Mouse (Mus musculus): ENCODE measurements around the gene Ube2ql1. TPM values are rescaled to one million over a fixed set of nuclear protein-coding genes. Genes with fewer than 3 reads are reported as not detected.

The Ube2ql1 gene
- total and polyA plus RNA-seq, 3 experiments = not detected

GRCm38 (mm10) chr13:69751510-69751909 is 11.8 kb upstream of the Ube2ql1 start:
- TF ChIP-seq POLR2AphosphoS5 (IDR thresholded peaks at IDR 0.05; ENCODE audit: borderline replicate concordance, low read depth, low read length) = no peak
- no peak for TF ChIP-seq RCOR1 (IDR thresholded peaks at IDR 0.05; ENCODE audit: low read depth, low read length)
- TF ChIP-seq MYB (IDR thresholded peaks at IDR 0.05; ENCODE audit: low read depth, low read length) = no peak
- no peak for TF ChIP-seq MAFK (IDR thresholded peaks at IDR 0.05; ENCODE audit: borderline replicate concordance, low read depth, low read length)
- TF ChIP-seq ELF1 (IDR thresholded peaks at IDR 0.05; ENCODE audit: low read depth, low read length) = no peak
- no peak for TF ChIP-seq EP300 (IDR thresholded peaks at IDR 0.05; ENCODE audit: low read depth in 1 of 2, low read length in 2 of 2)
- no peak for TF ChIP-seq HCFC1 (IDR thresholded peaks at IDR 0.05; ENCODE audit: low read depth, low read length)
- TF ChIP-seq ETS1 (IDR thresholded peaks at IDR 0.05; ENCODE audit: low read depth, low read length) = no peak
- no peak for TF ChIP-seq JUND (IDR thresholded peaks at IDR 0.05; ENCODE audit: low read depth, low read length)
- TF ChIP-seq ZNF384 (IDR thresholded peaks at IDR 0.05; ENCODE audit: low read depth, low read length) = no peak
- no peak for TF ChIP-seq USF2 (IDR thresholded peaks at IDR 0.05; ENCODE audit: borderline replicate concordance in 1 of 2, insufficient read depth in 1 of 2, low read depth in 1 of 2, low read length in 2 of 2)
- TF ChIP-seq MAX (IDR thresholded peaks at IDR 0.05; ENCODE audit: low read length) = no peak
- TF ChIP-seq NRF1 (IDR thresholded peaks at IDR 0.05; ENCODE audit: insufficient read depth, low read depth, low read length, poor library complexity, severe bottlenecking) = no peak
- no peaks in the 10 kb centered on the region for H3K36me3 ChIP-seq (ENCODE audit: control insufficient read depth in 1 of 2, insufficient read depth in 2 of 2, low read length in 2 of 2)
- H3K4me1 ChIP-seq (ENCODE audit: control insufficient read depth in 1 of 2, insufficient read depth in 2 of 2, low read length in 2 of 2) = no peaks in the 10 kb centered on the region
- H3K27me3 ChIP-seq (ENCODE audit: control insufficient read depth in 1 of 2, insufficient read depth in 2 of 2, low read length in 2 of 2) = no peaks in the 10 kb centered on the region; a peak in 1 of 4 replicates
- H3K27ac ChIP-seq (ENCODE audit: control insufficient read depth, low read depth, low read length) = no peak overlapping the region
- DNase-seq (ENCODE audit: low read depth, low spot score) = no peak
- no peaks in the 10 kb centered on the region for H3K79me2 ChIP-seq (ENCODE audit: control insufficient read depth, insufficient read depth, low read length, poor library complexity)
- no peak overlapping the region for H3K9ac ChIP-seq (ENCODE audit: control insufficient read depth, low read depth, low read length, poor library complexity, severe bottlenecking)
- H3K9me3 ChIP-seq (replicated peaks; ENCODE audit: insufficient read depth, low read length) = no peaks in the 10 kb centered on the region
- no peak overlapping the region for H3K4me3 ChIP-seq (ENCODE audit: control insufficient read depth in 1 of 2, insufficient read depth in 1 of 2, low read depth in 2 of 2, low read length in 2 of 2)

GRCm38 (mm10) chr13:69748756-69749155 is 9.1 kb upstream of the Ube2ql1 start:
- Histone ChIP-seq H3K27me3 (ENCODE audit: control insufficient read depth in 1 of 2, insufficient read depth in 2 of 2, low read length in 2 of 2) (no peaks in the 10 kb centered on the region; a peak in 1 of 4 replicates), H3K36me3 (ENCODE audit: control insufficient read depth in 1 of 2, insufficient read depth in 2 of 2, low read length in 2 of 2) (no peaks in the 10 kb centered on the region), H3K9ac (ENCODE audit: control insufficient read depth, low read depth, low read length, poor library complexity, severe bottlenecking) (no peak overlapping the region), H3K4me3 (ENCODE audit: control insufficient read depth in 1 of 2, insufficient read depth in 1 of 2, low read depth in 2 of 2, low read length in 2 of 2) (no peak overlapping the region), H3K79me2 (ENCODE audit: control insufficient read depth, insufficient read depth, low read length, poor library complexity) (no peaks in the 10 kb centered on the region), H3K27ac (ENCODE audit: control insufficient read depth, low read depth, low read length) (no peak overlapping the region), H3K4me1 (ENCODE audit: control insufficient read depth in 1 of 2, insufficient read depth in 2 of 2, low read length in 2 of 2) (no peaks in the 10 kb centered on the region), H3K9me3 (replicated peaks; ENCODE audit: insufficient read depth, low read length) (no peaks in the 10 kb centered on the region)
- DNase-seq (ENCODE audit: low read depth, low spot score) = no peak
- TF ChIP-seq HCFC1 (IDR thresholded peaks at IDR 0.05; ENCODE audit: low read depth, low read length) = no peak
- no peak for TF ChIP-seq CTCF (IDR thresholded peaks at IDR 0.05 in 2 of 3, conservative IDR thresholded peaks at IDR 0.05 in 1 of 3; ENCODE audit: control insufficient read depth in 1 of 3, insufficient read depth in 1 of 3, low read depth in 2 of 3, low read length in 3 of 3, poor library complexity in 1 of 3, severe bottlenecking in 1 of 3)
- TF ChIP-seq GABPA (IDR thresholded peaks at IDR 0.05; ENCODE audit: low read depth, low read length) = no peak
- TF ChIP-seq MAX (IDR thresholded peaks at IDR 0.05; ENCODE audit: low read length) = no peak
- TF ChIP-seq GATA1 (IDR thresholded peaks at IDR 0.05; ENCODE audit: low read depth, low read length) = no peak
- no peak for TF ChIP-seq POLR2AphosphoS2 (IDR thresholded peaks at IDR 0.05; ENCODE audit: low read length)
- TF ChIP-seq MYC (IDR thresholded peaks at IDR 0.05; ENCODE audit: low read depth, low read length) = no peak
- TF ChIP-seq USF2 (IDR thresholded peaks at IDR 0.05; ENCODE audit: borderline replicate concordance in 1 of 2, insufficient read depth in 1 of 2, low read depth in 1 of 2, low read length in 2 of 2) = no peak
- no peak for TF ChIP-seq ZNF384 (IDR thresholded peaks at IDR 0.05; ENCODE audit: low read depth, low read length)
- TF ChIP-seq ZMIZ1 (IDR thresholded peaks at IDR 0.05; ENCODE audit: low read depth, low read length) = no peak
- TF ChIP-seq RAD21 (IDR thresholded peaks at IDR 0.05; ENCODE audit: low read depth, low read length) = no peak
- no peak for TF ChIP-seq SMC3 (IDR thresholded peaks at IDR 0.05; ENCODE audit: low read depth, low read length)
- TF ChIP-seq MAZ (IDR thresholded peaks at IDR 0.05; ENCODE audit: low read depth, low read length) = no peak
- no peak for TF ChIP-seq NRF1 (IDR thresholded peaks at IDR 0.05; ENCODE audit: insufficient read depth, low read depth, low read length, poor library complexity, severe bottlenecking)
- no peak for TF ChIP-seq RCOR1 (IDR thresholded peaks at IDR 0.05; ENCODE audit: low read depth, low read length)
- TF ChIP-seq MXI1 (IDR thresholded peaks at IDR 0.05; ENCODE audit: low read depth, low read length) = no peak
- no peak for TF ChIP-seq POLR2AphosphoS5 (IDR thresholded peaks at IDR 0.05; ENCODE audit: borderline replicate concordance, low read depth, low read length)
- no peak for TF ChIP-seq MEF2A (IDR thresholded peaks at IDR 0.05; ENCODE audit: extremely low read depth, insufficient replicate concordance, low read depth, low read length, poor library complexity, severe bottlenecking)
- no peak for TF ChIP-seq JUND (IDR thresholded peaks at IDR 0.05; ENCODE audit: low read depth, low read length)
- TF ChIP-seq BHLHE40 (IDR thresholded peaks at IDR 0.05; ENCODE audit: borderline replicate concordance, low read depth, low read length) = no peak

All from MEL (cell line).